Mouse (Mus musculus): ENCODE results near the gene Cycs.

GRCm38 (mm10) chr6:50601620-50602019 is 35.3 kb upstream of the Cycs start:
- TF ChIP-seq POLR2A (IDR thresholded peaks at IDR 0.05; ENCODE audit: low read depth, low read length): no peak
- peak; percentile 75; the same call in 1 of the 2 replicates for TF ChIP-seq CTCF (IDR thresholded peaks at IDR 0.05; ENCODE audit: extremely low read depth, insufficient read length, insufficient replicate concordance, low read depth, low read length)
